Mouse (Mus musculus) neutrophil, adult 5-6 weeks (primary cell): ENCODE data around the gene Nphp1. TPM values are rescaled to one million over a fixed set of nuclear protein-coding genes. Genes with fewer than 3 reads are reported as not detected.

ENCODE experiments used
- ATAC-seq: fragments of 151-379, 151-347 bp; 2 replicates; pipeline ENCODE4 v1.8.0; 2017; ENCODE audit warnings: mild to moderate bottlenecking, moderate TSS enrichment; ENCODE audit not compliant: insufficient number of reproducible peaks, poor library complexity, low FRiP score, severe bottlenecking; ENCODE audit errors: extremely low read depth
- total RNA-seq: library from RNA; stranded (forward); fragments of 200-1000 nt; gene quantifications from 2 replicates; pipeline ENCODE4 v1.2.3, GENCODE M21; 2017

Nphp1 gene
- total RNA-seq, 1 experiment from 2014 or later = 0.58 TPM

DNA sequence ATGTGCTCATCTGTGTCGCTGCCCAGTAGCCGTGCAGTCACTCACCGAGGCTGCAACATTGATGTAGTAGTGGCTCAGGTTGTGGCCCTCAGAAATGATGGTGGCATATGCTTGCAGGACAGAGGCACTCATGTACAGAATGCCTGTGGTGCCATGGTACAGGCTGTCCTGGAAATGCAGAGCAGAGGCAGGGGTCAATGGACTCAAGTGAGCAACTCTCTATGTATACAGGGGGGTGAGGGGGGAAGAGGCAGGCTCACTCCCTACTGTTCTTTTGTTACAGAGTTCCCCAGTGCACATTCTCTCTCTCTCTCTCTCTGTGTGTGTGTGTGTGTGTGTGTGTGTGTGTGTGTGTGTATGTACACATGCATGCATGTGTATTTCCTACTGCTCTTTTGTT is 79.9 kb downstream of the Nphp1 start:
- no peak for ATAC-seq

DNA sequence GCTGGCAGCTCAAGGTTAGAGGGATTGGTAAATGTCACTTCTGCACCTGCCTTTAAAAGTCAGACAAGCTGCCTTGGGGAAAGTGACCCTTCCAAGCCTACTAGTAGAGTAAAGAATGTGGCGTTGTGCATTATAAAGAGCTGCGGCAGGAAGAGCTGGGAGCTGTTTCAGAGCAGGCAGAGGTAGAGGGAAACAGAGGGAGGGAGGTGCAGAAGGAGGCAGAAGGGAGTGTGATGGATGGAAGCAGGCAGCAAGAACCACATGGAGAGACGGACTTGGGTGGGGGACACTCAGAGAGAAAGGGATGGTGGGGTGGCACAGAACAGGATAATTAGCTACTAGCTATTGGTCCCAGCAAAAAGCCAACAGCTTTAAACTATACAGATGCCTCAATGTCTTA is 80.6 kb downstream of the Nphp1 start:
- no peak for ATAC-seq

DNA sequence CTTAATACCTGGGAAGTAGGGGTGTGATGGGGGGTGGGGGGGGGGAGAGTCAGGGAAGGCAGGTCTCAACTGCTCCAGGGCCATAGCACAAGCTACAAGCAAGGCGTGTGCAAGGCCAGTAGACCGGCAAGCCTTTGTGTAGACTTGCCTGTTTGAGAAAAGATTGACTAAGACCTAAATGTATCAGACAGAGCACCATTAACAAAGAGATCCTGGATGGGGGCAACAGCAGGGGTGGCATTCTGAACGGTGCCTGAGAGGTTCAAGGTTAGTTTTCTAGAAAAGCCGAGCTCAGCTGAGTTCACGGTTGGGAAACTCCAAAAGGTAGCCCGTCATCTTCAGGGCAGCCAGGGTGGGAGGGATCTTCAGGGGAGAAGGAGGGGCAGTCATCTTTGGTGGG is 83.4 kb downstream of the Nphp1 start:
- no peak for ATAC-seq

Other genes with a start within 250 kb of the Nphp1 start
- gene Prom2, start 247.4 kb downstream of the Nphp1 start, total RNA-seq = not detected in 2 replicates
- gene Zfp661, start 201.8 kb downstream of the Nphp1 start, total RNA-seq = 4.4 and 5.2 TPM in 2 replicates
- gene Mrps5, start 201.7 kb downstream of the Nphp1 start, total RNA-seq = 29.9 and 34.9 TPM in 2 replicates
- gene Mal, start 132.2 kb downstream of the Nphp1 start, total RNA-seq = 4.9 and 7.6 TPM in 2 replicates
- gene Mall, start 59.0 kb downstream of the Nphp1 start, total RNA-seq = 0.61 TPM in 1 of 2 replicates, not detected in the other
- 1.5 and 5.6 TPM in 2 replicates for gene Mtln, start 3.6 kb upstream of the Nphp1 start, total RNA-seq
- gene Bub1, start 43.0 kb upstream of the Nphp1 start, total RNA-seq = 0.25 TPM in 1 of 2 replicates, not detected in the other
- 0.23 and 0.49 TPM in 2 replicates for gene Acoxl, start 50.0 kb upstream of the Nphp1 start, total RNA-seq